Comparison of ENCODE assay signal across 21 mouse cellular contexts in the genomic region with DNA sequence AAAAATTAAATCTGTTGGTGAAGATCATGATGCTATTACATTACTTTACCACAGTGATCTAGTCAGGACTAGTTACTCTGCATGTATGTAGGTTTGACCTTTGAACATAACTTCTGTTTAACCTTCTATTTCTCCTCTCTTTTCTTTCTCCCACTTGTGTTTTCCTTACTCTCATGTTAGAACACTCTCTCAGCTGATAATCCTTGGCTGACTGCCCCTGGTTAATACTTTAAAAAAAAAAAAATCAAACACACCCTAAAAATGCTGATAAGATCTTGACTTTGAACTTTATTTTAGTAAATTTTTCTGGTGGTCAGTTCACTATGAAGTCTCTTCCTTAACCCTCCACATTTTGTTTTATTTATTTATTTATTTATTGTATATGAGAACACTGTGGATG. TPM values are rescaled to one million over a fixed set of nuclear protein-coding genes. Genes with fewer than 3 reads are reported as not detected.
DNase-seq lines count a peak whose midpoint lies in the region; ATAC-seq and TF ChIP-seq lines count a peak whose summit lies in the region.
"Had no signal": no experiment of that assay in that cellular context is flagged by ENCODE, and none has a peak within 500 bp of the region (broad histone marks: within the 10 kb centered on the region; RNA-seq: fewer than 3 reads in every experiment).

No protein-coding gene starts in this region.

- H3K79me2 ChIP-seq in liver, adult 2 months (ENCODE audit: control insufficient read depth, insufficient read depth, low read length) = peaks cover 12% of the 10 kb centered on the region; the same call in 1 of the 2 replicates
- peaks cover 24% of the 10 kb centered on the region for H3K79me2 ChIP-seq in MEL (ENCODE audit: control insufficient read depth, insufficient read depth, low read length, poor library complexity)

- no peaks in the 10 kb centered on the region for H3K9me3 ChIP-seq in MEL (replicated peaks; ENCODE audit: insufficient read depth, low read length)
- H3K9me3 ChIP-seq in intestine, postnatal 0 days (ENCODE audit: control insufficient read depth) = no peaks in the 10 kb centered on the region

- DNase-seq in kidney, adult 2 months = peak; percentile 10
- no peak for DNase-seq in kidney, postnatal 36 days
- DNase-seq in liver, adult 2 months (ENCODE audit: extremely low read depth, low read depth, low spot score) = peak; percentile 71
- DNase-seq in liver (no peak), MEL (ENCODE audit: low read depth, low spot score) (no peak)
- DNase-seq: adrenal gland, adult 2 months; adrenal gland, adult 8-10 months; adrenal gland, postnatal 10 days; adrenal gland, postnatal 14 days; adrenal gland, postnatal 25 days; adrenal gland, postnatal 36 days; B cell, adult 2 months; cerebellum, adult 11 months; cerebellum, adult 11-12 months; cerebellum, adult 18-20 months; cerebellum, adult 2 months had no signal

- H3K36me3 ChIP-seq in kidney, adult 2 months (ENCODE audit: control insufficient read depth, insufficient read depth, low read length) = no peaks in the 10 kb centered on the region
- H3K36me3 ChIP-seq in liver, adult 2 months (ENCODE audit: control insufficient read depth, insufficient read depth, low read length) = peaks cover 6% of the 10 kb centered on the region
- H3K36me3 ChIP-seq in MEL (ENCODE audit: control insufficient read depth in 1 of 2, insufficient read depth in 2 of 2, low read length in 2 of 2) = peaks cover 6% of the 10 kb centered on the region in 2 experiments
- 0 out of 2 replicates have a peak, but pooled peaks cover 6% of the 10 kb centered on the region for H3K36me3 ChIP-seq in intestine, postnatal 0 days (ENCODE audit: control insufficient read depth, insufficient read depth)

- no peaks in the 10 kb centered on the region for H3K27me3 ChIP-seq in kidney, adult 2 months (replicated peaks; ENCODE audit: control insufficient read depth, insufficient read depth, low read length)
- no peaks in the 10 kb centered on the region for H3K27me3 ChIP-seq in liver, adult 2 months (ENCODE audit: control insufficient read depth, insufficient read depth, low read length)
- no peaks in the 10 kb centered on the region for H3K27me3 ChIP-seq in MEL (ENCODE audit: control insufficient read depth in 1 of 2, insufficient read depth in 2 of 2, low read length in 2 of 2)
- H3K27me3 ChIP-seq in intestine, postnatal 0 days (replicated peaks; ENCODE audit: control insufficient read depth, insufficient read depth, low read length) = no peaks in the 10 kb centered on the region
- H3K27me3 ChIP-seq: CH12.LX, Patski had no signal

- TF ChIP-seq RAD21 in MEL (IDR thresholded peaks at IDR 0.05; ENCODE audit: low read depth, low read length) = no peak

- no peak for TF ChIP-seq EP300 in MEL (IDR thresholded peaks at IDR 0.05; ENCODE audit: low read depth in 1 of 2, low read length in 2 of 2)

- no peak overlapping the region for H3K27ac ChIP-seq in kidney, adult 2 months (ENCODE audit: insufficient read depth, low read depth, low read length)
- no peak overlapping the region for H3K27ac ChIP-seq in liver, adult 2 months (replicated peaks; ENCODE audit: insufficient read depth, low read depth, low read length)
- no peak overlapping the region for H3K27ac ChIP-seq in MEL (ENCODE audit: control insufficient read depth, low read depth, low read length)
- no peak overlapping the region for H3K27ac ChIP-seq in intestine, postnatal 0 days (ENCODE audit: low read depth, low read length)

- TF ChIP-seq POLR2A in kidney, adult 2 months (IDR thresholded peaks at IDR 0.05; ENCODE audit: low read depth, low read length) = no peak
- no peak for TF ChIP-seq POLR2A in liver, adult 2 months (IDR thresholded peaks at IDR 0.05; ENCODE audit: extremely low read depth, insufficient read depth, low read length)
- TF ChIP-seq POLR2A in MEL (IDR thresholded peaks at IDR 0.05; ENCODE audit: control insufficient read depth in 1 of 2, insufficient read depth in 1 of 2, low read depth in 1 of 2, low read length in 2 of 2, poor library complexity in 1 of 2) = no peak

- TF ChIP-seq CTCF in kidney, adult 2 months (conservative IDR thresholded peaks at IDR 0.05; ENCODE audit: insufficient read depth, insufficient read length, low read depth, low read length) = no peak
- TF ChIP-seq CTCF in liver, adult 2 months (IDR thresholded peaks at IDR 0.05; ENCODE audit: low read depth, low read length) = no peak
- TF ChIP-seq CTCF in MEL (IDR thresholded peaks at IDR 0.05 in 2 of 3, conservative IDR thresholded peaks at IDR 0.05 in 1 of 3; ENCODE audit: control insufficient read depth in 1 of 3, insufficient read depth in 1 of 3, low read depth in 2 of 3, low read length in 3 of 3, poor library complexity in 1 of 3, severe bottlenecking in 1 of 3) = no peak
- TF ChIP-seq CTCF in intestine, postnatal 0 days (IDR thresholded peaks at IDR 0.05; ENCODE audit: low read depth) = no peak

- no peak overlapping the region for H3K4me3 ChIP-seq in kidney, adult 2 months (ENCODE audit: insufficient read depth, low read depth, low read length)
- no peak overlapping the region for H3K4me3 ChIP-seq in liver, adult 2 months (ENCODE audit: insufficient read depth, low read depth, low read length)
- H3K4me3 ChIP-seq in MEL (ENCODE audit: control insufficient read depth in 1 of 2, insufficient read depth in 1 of 2, low read depth in 2 of 2, low read length in 2 of 2) = no peak overlapping the region
- H3K4me3 ChIP-seq in intestine, postnatal 0 days (ENCODE audit: low read depth, low read length) = no peak overlapping the region

- no peaks in the 10 kb centered on the region; the same call in 1 of the 2 replicates for H3K4me1 ChIP-seq in kidney, adult 2 months (ENCODE audit: control insufficient read depth, insufficient read depth, low read length)
- peaks cover 9% of the 10 kb centered on the region for H3K4me1 ChIP-seq in liver, adult 2 months (ENCODE audit: control insufficient read depth, insufficient read depth, low read length)
- H3K4me1 ChIP-seq in MEL (ENCODE audit: control insufficient read depth in 1 of 2, insufficient read depth in 2 of 2, low read length in 2 of 2) = no peaks in the 10 kb centered on the region
- H3K4me1 ChIP-seq in intestine, postnatal 0 days (replicated peaks; ENCODE audit: control insufficient read depth, insufficient read depth, low read length) = no peaks in the 10 kb centered on the region

- ATAC-seq in intestine, postnatal 0 days = no peak
- ATAC-seq: activated CD4-positive, CD25-positive, alpha-beta regulatory T cell, adult 4 months; CD4-positive, CD25-positive, alpha-beta regulatory T cell, adult 4 months; Patski had no signal

- H3K4me2 ChIP-seq in intestine, postnatal 0 days (replicated peaks; ENCODE audit: low read depth) = no peak overlapping the region

- no peak overlapping the region for H3K9ac ChIP-seq in liver, adult 2 months (ENCODE audit: low read depth, low read length)
- no peak overlapping the region for H3K9ac ChIP-seq in MEL (ENCODE audit: control insufficient read depth, low read depth, low read length, poor library complexity, severe bottlenecking)
- no peak overlapping the region for H3K9ac ChIP-seq in intestine, postnatal 0 days (ENCODE audit: low read depth, low read length)

TF ChIP-seq in MEL, 35 proteins besides CTCF, POLR2A, EP300 and RAD21:
- TF ChIP-seq NELFE (IDR thresholded peaks at IDR 0.05; ENCODE audit: low read depth, low read length) = no peak
- TF ChIP-seq ZNF384 (IDR thresholded peaks at IDR 0.05; ENCODE audit: low read depth, low read length) = peak; percentile 58
- TF ChIP-seq MAFK (IDR thresholded peaks at IDR 0.05; ENCODE audit: borderline replicate concordance, low read depth, low read length) = no peak
- no peak for TF ChIP-seq RCOR1 (IDR thresholded peaks at IDR 0.05; ENCODE audit: low read depth, low read length)
- no peak; the same call in 1 of the 2 replicates for TF ChIP-seq SIN3A (IDR thresholded peaks at IDR 0.05; ENCODE audit: low read length)
- no peak for TF ChIP-seq GABPA (IDR thresholded peaks at IDR 0.05; ENCODE audit: low read depth, low read length)
- TF ChIP-seq MYB (IDR thresholded peaks at IDR 0.05; ENCODE audit: low read depth, low read length) = no peak
- TF ChIP-seq POLR2AphosphoS5 (IDR thresholded peaks at IDR 0.05; ENCODE audit: borderline replicate concordance, low read depth, low read length) = no peak

RNA-seq across cellular contexts. Expression of gene Stam, which starts 26.6 kb away (rescaled TPM):
- 14.0 and 14.2 TPM in 2 replicates for polyA plus RNA-seq in kidney, adult 2 months (2012; rRNA removed)
- total RNA-seq in liver, adult 2 months (2014; rRNA removed) = 15.8 and 19.5 TPM in 2 replicates
- polyA plus RNA-seq in liver, adult 2 months (2012; rRNA removed) = 10.3 and 15.6 TPM in 2 replicates
- total RNA-seq in MEL (2012; rRNA removed) = 29.6 and 32.1 TPM in 2 replicates
- polyA plus RNA-seq in MEL (2012; ENCODE audit: insufficient read depth in 1 of 2, insufficient read length in 2 of 2, low read depth in 1 of 2, low replicate concordance in 2 of 2, missing spikeins in 1 of 2) = 100 to 1,000 TPM in 1 of 2 experiments, 10 to 100 TPM in 1; 24.5 to 466 TPM
- 21.2 and 21.8 TPM in 2 replicates for polyA plus RNA-seq in intestine, postnatal 0 days (2015; fragmentation: Nextera tagmentation; extraction: Ambion mirVana)

RNA-seq across cellular contexts. Expression of gene Hacd1, which starts 44.6 kb away (rescaled TPM):
- polyA plus RNA-seq in kidney, adult 2 months (2012; rRNA removed) = 20.4 and 22.4 TPM in 2 replicates
- 29.2 and 30.8 TPM in 2 replicates for total RNA-seq in liver, adult 2 months (2014; rRNA removed)
- polyA plus RNA-seq in liver, adult 2 months (2012; rRNA removed) = 16.1 and 25.0 TPM in 2 replicates
- total RNA-seq in MEL (2012; rRNA removed) = 10.7 and 14.6 TPM in 2 replicates
- polyA plus RNA-seq in MEL (2012; ENCODE audit: insufficient read depth in 1 of 2, insufficient read length in 2 of 2, low read depth in 1 of 2, low replicate concordance in 2 of 2, missing spikeins in 1 of 2) = 10 to 100 TPM in 1 of 2 experiments, not detected in 1; 23.1 TPM
- polyA plus RNA-seq in intestine, postnatal 0 days (2015; fragmentation: Nextera tagmentation; extraction: Ambion mirVana) = 83.3 and 85.7 TPM in 2 replicates
- polyA plus RNA-seq: activated CD4-positive, CD25-positive, alpha-beta regulatory T cell, adult 4 months; CD4-positive, CD25-positive, alpha-beta regulatory T cell, adult 4 months had no signal

Comparison
In these comparisons a context has a peak if more than half of its experiments do, and no peak if none do; other contexts are left out.
1. DNase-seq: peak in kidney, adult 2 months (single experiment) and liver, adult 2 months (single experiment); none in kidney, postnatal 36 days (0 of 2), liver (single experiment) and MEL (single experiment).